Mouse (Mus musculus): ENCODE data around the gene Tacr3. TPM values are rescaled to one million over a fixed set of nuclear protein-coding genes. Genes with fewer than 3 reads are reported as not detected.

Tacr3 gene
- total RNA-seq (2021) = not detected
- long read RNA-seq, experiment 1 = 0 reads
- long read RNA-seq, experiment 2 = 0 reads

DNA sequence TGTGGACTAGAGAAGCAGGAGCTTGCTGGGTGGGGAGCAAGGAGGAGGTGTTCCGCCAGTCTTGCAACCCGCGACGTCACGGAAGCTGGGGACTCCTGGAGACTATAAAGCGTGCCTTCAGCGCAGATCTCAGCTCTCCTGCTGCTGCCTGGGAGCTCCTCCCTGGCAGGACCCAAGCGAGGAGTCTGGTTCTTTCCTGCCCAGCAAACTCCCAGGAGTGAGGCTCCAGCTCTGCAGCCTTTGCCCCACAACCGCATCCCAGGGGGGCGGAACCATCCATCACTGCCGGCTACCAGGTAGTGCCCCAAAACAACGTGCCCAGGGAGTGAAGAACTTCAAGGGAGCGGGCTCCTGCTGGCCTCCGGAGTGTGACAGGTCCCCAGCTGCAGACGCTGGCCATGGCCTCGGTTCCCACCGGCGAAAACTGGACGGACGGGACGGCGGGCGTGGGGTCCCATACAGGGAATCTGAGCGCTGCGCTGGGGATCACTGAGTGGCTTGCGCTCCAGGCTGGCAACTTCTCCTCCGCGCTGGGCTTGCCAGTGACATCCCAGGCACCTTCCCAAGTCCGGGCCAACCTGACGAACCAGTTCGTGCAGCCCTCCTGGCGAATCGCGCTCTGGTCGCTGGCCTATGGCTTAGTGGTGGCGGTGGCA, at the start of gene Tacr3:
Gene Tacr3, plus strand, starts transcription at position 133 of the 656 bp plus-strand sequence.
- peak in 1 of 2 experiments; percentile 1 for DNase-seq

DNA sequence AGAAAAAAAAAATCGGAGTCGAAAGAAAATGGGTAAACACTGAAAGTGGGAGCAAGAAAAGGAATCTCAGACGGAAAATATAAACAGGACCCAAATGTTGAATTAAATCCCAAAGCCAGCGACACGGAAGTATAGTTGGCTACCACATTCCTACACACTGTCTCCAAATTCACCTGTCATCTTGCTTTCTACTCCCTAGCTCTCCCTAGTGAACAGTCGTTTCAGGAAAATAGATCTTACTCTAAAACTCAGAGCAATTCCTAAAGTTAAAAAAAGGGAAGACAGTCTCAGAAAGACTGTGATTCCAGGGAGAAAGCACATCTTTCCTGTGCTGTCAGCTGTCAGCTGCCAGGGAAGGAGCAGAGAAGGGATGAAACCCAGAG, 324 bp upstream of the Tacr3 start:
- no peak for DNase-seq

DNA sequence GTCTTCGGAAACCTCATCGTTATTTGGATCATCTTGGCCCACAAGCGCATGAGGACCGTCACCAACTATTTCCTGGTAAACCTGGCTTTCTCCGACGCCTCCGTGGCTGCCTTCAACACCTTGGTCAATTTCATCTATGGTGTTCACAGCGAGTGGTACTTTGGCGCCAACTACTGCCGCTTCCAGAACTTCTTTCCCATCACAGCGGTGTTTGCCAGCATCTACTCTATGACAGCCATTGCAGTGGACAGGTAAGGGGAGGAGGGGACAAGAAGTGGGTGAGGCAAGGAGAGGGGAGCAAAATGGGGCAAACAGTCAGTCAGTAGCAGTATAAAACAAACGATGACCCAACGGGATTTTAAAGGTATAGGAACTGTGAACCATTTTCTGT, 719 bp downstream of the Tacr3 start:
- DNase-seq = no peak

DNA sequence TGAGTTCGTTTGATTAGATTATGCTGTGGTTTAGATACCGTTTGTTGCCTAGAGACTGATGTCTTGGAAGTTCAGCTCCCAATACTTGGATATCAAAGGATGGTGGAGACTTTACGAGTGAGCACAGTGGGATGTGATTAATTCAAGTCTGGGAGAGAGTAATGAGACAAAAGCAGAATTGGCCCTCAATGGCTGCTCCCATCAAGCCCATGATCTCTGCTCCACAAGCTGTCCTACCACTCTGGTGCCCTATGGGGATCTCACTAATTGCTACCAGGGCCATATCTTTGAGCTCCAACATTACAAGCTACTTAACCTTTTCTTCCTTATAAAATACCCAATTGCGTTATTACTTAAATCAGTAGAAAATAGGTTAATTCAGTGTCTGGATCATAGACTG, 22.5 kb downstream of the Tacr3 start:
- no peak for DNase-seq

DNA sequence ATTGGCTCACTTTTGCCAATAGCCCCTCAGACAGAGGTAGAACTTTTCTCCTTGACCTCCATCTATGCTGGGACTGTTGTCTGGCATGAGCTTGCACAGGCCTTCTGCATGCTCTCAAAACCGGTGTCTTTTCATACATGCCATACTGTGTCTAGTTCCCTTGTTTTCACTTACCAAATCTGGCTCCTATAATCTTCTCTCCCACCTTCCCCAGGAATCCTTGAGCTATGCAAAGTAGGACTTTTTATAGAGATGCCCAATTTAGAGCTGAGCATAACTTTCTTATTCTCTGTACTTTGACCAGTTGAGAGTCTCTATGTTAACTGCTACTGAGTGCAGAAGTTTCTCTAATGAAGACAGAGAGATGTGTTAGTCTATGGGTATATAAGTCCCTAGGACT, 48.9 kb downstream of the Tacr3 start:
- DNase-seq = no peak

DNA sequence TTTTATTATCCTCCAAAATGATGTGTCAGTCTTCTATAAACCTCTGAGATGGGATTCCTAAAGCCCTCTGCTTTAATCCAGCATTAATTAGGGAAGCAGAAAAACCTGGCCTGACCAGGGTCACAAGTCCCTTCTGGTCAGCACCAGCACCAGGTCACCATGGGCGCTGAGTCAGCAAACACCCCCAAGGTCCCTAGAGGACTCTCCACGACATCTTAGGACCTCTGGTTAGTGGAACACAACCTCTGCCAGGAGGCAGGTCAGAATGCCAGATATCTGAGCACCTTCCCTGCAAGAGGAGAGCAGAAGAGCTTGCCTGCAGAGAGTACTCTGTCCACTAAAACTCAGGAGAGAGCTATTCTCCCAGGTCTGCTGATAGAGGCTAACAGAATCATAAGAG, 67.0 kb downstream of the Tacr3 start:
- no peak for DNase-seq

DNA sequence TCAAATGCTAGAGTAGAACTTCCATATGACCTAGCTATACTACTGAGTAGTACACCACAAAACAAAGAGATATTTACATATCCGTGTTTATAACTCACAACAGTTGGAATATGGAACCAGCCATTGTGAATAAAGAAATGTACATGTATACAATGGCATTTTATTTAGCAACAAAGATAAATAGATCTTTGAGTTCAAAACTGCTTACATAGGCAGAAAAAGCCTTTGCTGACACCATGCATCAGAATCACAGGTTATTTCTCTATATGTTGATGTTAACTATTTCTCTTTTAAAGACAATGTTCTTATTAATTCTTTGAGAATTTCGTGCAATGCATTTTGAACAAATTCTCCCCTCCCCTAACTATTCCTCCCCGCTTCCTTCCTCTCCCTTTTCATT, 80.1 kb downstream of the Tacr3 start:
- DNase-seq = no peak

DNA sequence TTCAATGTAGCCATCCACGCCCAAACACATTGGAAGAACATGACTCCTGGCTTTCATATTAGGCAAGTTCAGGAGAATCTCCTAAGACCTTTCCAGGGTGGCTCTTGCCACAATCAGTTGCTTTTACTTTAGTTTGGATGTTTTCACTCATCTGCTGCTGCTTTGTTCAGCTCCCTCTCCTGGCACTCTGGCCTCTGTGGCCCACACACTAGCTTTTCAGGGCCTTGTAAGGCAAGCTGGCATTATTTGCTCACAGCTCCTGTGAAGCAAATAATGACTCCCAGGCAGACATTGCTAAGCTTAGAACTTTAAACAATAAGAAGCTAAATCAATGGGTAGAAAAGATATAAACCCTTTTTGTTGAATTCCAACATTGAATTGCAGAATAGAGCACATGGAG, 105.9 kb downstream of the Tacr3 start:
- DNase-seq = no peak

DNA sequence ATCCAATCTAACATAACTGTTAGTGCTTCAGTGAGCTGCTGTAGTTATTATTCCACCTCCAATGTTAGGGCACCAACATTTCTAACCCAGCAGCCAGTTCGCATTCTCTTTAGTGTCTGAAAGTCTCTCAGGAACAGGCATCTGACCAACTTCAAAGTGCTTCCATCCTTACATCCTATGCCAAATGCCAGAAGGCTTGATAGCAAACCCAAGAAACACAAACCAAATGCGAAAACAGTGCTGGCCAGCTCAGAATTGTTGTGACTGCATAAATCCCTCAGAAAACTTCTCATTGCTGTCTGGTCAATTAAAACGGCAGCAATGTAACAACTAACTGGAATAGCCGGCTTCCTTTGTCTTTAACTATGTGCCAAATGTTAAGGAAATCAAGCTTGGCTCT, 106.7 kb downstream of the Tacr3 start:
- no peak for DNase-seq

DNA sequence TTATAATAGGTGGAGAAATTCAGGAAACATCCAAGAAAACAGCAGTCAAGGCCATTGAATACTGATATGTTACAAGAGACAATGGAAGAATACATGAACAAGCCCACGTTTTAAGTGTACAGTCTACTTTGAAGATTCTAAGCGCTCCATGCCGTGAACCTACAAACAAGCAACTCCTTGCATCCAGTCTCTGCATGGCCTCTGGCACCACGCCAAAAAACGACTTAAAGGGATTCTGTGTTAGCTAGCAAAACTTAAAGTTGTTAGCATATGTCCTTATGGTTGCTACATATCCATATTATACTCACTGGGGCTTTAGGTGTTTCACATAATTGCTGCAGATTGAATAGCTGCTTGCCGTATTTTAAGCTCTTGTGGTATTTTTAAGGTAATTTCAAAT, 134.7 kb downstream of the Tacr3 start:
- DNase-seq = no peak

DNA sequence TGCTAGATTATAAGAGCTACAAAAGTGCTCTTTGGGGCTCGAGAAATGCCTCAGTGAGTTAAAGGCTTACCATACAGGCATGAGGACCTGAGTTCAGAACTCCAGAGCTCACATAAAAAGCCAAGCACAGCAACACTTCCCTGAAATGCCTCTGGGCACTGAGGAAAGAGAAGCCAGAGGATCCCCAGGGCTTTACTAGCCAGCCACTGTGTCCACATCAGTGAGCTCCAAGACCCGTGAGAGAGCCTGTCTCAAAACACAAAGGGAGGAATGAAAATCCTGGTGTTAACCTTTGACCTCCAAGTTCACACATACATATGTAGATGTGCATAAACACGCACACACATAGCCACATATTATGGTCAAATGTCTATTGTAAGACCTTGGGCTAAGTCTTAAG, 150.1 kb downstream of the Tacr3 start:
- DNase-seq = no peak

DNA sequence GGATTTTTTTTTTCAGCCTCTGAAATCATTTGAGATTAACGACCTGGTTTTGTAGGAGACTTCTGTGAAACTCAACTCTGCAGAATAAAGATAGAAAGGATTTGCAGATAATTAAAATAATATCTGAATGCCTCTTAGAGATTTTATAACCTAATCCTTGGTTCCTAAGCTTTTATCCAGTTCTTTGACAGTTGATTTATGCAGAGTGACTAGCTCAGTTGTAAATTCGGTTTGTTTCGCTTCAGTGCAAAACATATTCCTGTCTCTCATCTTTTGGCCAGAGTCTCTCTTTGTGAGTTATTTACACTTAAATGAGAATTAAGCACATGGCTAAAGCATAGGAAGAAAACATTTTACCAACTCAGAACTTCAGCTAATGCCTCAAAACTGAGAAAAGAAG, 151.3 kb downstream of the Tacr3 start:
- no peak for DNase-seq
